Mouse (Mus musculus) liver, postnatal 0 days (tissue): ENCODE data around the gene Drc7.

Source experiments
- CTCF ChIP-seq: sonication (generic); IDR thresholded peaks from 2 replicates; pipeline ENCODE4 v1.5.1; 2016; ENCODE audit warnings: antibody characterized with exemption, low read depth
- EP300 ChIP-seq: IDR thresholded peaks from 2 replicates; pipeline ENCODE4 v1.6.1; 2016; ENCODE audit warnings: antibody characterized with exemption, low read depth, mild to moderate bottlenecking

DNA sequence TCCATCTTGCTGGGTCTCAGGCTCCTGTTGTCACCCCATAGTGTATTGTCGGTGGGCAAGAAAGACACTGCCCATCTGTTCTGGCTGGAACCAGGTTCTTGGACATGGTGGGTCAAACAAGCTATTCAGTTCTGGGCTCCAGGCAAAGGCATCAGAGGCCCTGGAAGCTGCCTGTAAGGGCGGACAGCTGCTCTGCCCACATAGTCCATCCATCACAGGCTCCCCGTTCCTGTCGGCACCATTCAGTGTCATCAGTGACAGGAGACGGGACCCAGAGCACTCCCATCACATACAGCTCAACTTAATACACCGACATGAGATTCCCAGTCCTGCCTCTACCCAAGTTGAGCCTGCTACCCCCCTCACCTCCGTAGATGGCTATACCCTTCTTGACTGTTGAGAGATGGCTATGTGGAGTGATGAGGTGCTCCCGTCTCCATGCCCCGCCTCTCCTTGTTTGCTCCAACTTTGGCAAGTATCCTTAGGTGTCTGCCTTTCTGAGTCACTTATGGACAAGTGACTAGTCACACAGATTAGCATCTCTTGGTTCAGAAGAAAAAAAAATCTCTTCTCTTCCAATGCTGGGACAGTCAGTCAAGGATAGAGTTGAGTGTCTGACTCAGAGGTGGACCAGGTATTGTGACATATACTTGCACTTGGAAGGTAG is 36.8 kb upstream of the Drc7 start:
- TF ChIP-seq CTCF, result no peak
- no peak for TF ChIP-seq EP300
